Mouse (Mus musculus) urinary bladder, postnatal 25 days (tissue): Measurements from ENCODE around the gene Gm6685.
"Not testable (repeated sequence)": the region's sequence is repeated elsewhere in the genome, so short reads cannot be mapped to it uniquely, and the experiment has no call there.

ENCODE experiments used
- DNase-seq: peaks from one replicate; pipeline ENCODE4 v3.0.0; 2022; ENCODE audit warnings: low spot score

Gm6685 gene

GRCm38 (mm10) chr11:28339224-28340150, at the start of gene Gm6685:
TSS of gene Gm6685 (minus strand) at chr11:28339867.
- not testable (repeated sequence) for DNase-seq

GRCm38 (mm10) chr11:28375891-28376290, 36.2 kb upstream of the Gm6685 start:
- no peak for DNase-seq

- DNase-seq, result no peak
Measured at GRCm38 (mm10) chr11:28374636-28375035, 35.0 kb upstream of the Gm6685 start.

GRCm38 (mm10) chr11:28371381-28371780, 31.7 kb upstream of the Gm6685 start:
- DNase-seq, result not testable (repeated sequence)

- no peak for DNase-seq
Measured at GRCm38 (mm10) chr11:28365929-28366244, 26.2 kb upstream of the Gm6685 start.

- DNase-seq, result peak; percentile 55
Measured at GRCm38 (mm10) chr11:28365209-28365928, 25.7 kb upstream of the Gm6685 start.

- no peak for DNase-seq
Measured at GRCm38 (mm10) chr11:28343465-28343864, 3.8 kb upstream of the Gm6685 start.

- no peak for DNase-seq
Measured at GRCm38 (mm10) chr11:28341887-28342286, 2.2 kb upstream of the Gm6685 start.

GRCm38 (mm10) chr11:28327878-28328277, 11.8 kb downstream of the Gm6685 start:
- DNase-seq, result no peak

GRCm38 (mm10) chr11:28313396-28313795, 26.3 kb downstream of the Gm6685 start:
- no peak for DNase-seq

GRCm38 (mm10) chr11:28307723-28308122, 31.9 kb downstream of the Gm6685 start:
- DNase-seq, result no peak

GRCm38 (mm10) chr11:28290440-28290839, 49.2 kb downstream of the Gm6685 start:
- no peak for DNase-seq
